Mouse (Mus musculus) stomach, postnatal 0 days (tissue): Measurements from ENCODE around the gene Mtfmt.

Experiments
- CTCF ChIP-seq: IDR thresholded peaks from 2 replicates; pipeline ENCODE4 v1.5.1; 2016; ENCODE audit warnings: antibody characterized with exemption, low read depth, mild to moderate bottlenecking, moderate library complexity
- EP300 ChIP-seq: optimal IDR thresholded peaks from 2 replicates; pipeline ENCODE3; 2016; ENCODE audit warnings: antibody characterized with exemption

GRCm38 (mm10) chr9:65430401-65430800 is 5.2 kb upstream of the Mtfmt start:
- no peak for TF ChIP-seq CTCF
- TF ChIP-seq EP300, result no peak
